Mouse (Mus musculus) kidney, postnatal 25 days (tissue): ENCODE measurements around the gene Nkiras1.

Experiments used
- DNase-seq, 2 experiments: peaks; one replicate each; pipeline ENCODE4 v3.0.0; 2021; ENCODE audit warnings: mixed read lengths in 2 of 2

The Nkiras1 gene

GRCm38 (mm10) chr14:18280375-18280774 lies 9.4 kb downstream of the Nkiras1 start:
- DNase-seq = no peak

- DNase-seq = peak in 1 of 2 experiments; percentile 19
Observed at GRCm38 (mm10) chr14:18284581-18284980, 13.6 kb downstream of the Nkiras1 start.

- no peak for DNase-seq
Observed at GRCm38 (mm10) chr14:18285476-18285875, 14.5 kb downstream of the Nkiras1 start.

- no peak for DNase-seq
Observed at GRCm38 (mm10) chr14:18286441-18286840, 15.5 kb downstream of the Nkiras1 start.

GRCm38 (mm10) chr14:18287391-18287790 lies 16.5 kb downstream of the Nkiras1 start:
- DNase-seq = no peak

- DNase-seq = no peak
Observed at GRCm38 (mm10) chr14:18292111-18292510, 21.2 kb downstream of the Nkiras1 start.

GRCm38 (mm10) chr14:18292578-18292977 lies 21.6 kb downstream of the Nkiras1 start:
- DNase-seq = no peak

GRCm38 (mm10) chr14:18297441-18297840 lies 26.5 kb downstream of the Nkiras1 start:
- no peak for DNase-seq

- no peak for DNase-seq
Observed at GRCm38 (mm10) chr14:18298874-18299273, 27.9 kb downstream of the Nkiras1 start.

GRCm38 (mm10) chr14:18300676-18301075 lies 29.7 kb downstream of the Nkiras1 start:
- DNase-seq = no peak

GRCm38 (mm10) chr14:18301591-18301990 lies 30.7 kb downstream of the Nkiras1 start:
- no peak for DNase-seq

GRCm38 (mm10) chr14:18302750-18303149 lies 31.8 kb downstream of the Nkiras1 start:
- DNase-seq = no peak

GRCm38 (mm10) chr14:18303262-18303661 lies 32.3 kb downstream of the Nkiras1 start:
- DNase-seq = no peak

GRCm38 (mm10) chr14:18304165-18304564 lies 33.2 kb downstream of the Nkiras1 start:
- DNase-seq = no peak

GRCm38 (mm10) chr14:18317457-18318411 lies 46.8 kb downstream of the Nkiras1 start:
- no peak for DNase-seq

GRCm38 (mm10) chr14:18326968-18327672 lies 56.2 kb downstream of the Nkiras1 start:
- peak; percentile 40 to 57 for DNase-seq

- peak; percentile 20 to 55 for DNase-seq
Observed at GRCm38 (mm10) chr14:18330789-18331692, 60.1 kb downstream of the Nkiras1 start.

GRCm38 (mm10) chr14:18331693-18332131 lies 60.8 kb downstream of the Nkiras1 start, which contains the start of gene Ube2e1:
TSS of gene Ube2e1 (minus strand) at chr14:18331859.
- peak; percentile 79 to 90 for DNase-seq
